Mouse (Mus musculus): ENCODE measurements around the gene Tns1.
"Not testable (repeated sequence)": the region's sequence is repeated elsewhere in the genome, so short reads cannot be mapped to it uniquely, and the experiment has no call there.

Gene Tns1

DNA sequence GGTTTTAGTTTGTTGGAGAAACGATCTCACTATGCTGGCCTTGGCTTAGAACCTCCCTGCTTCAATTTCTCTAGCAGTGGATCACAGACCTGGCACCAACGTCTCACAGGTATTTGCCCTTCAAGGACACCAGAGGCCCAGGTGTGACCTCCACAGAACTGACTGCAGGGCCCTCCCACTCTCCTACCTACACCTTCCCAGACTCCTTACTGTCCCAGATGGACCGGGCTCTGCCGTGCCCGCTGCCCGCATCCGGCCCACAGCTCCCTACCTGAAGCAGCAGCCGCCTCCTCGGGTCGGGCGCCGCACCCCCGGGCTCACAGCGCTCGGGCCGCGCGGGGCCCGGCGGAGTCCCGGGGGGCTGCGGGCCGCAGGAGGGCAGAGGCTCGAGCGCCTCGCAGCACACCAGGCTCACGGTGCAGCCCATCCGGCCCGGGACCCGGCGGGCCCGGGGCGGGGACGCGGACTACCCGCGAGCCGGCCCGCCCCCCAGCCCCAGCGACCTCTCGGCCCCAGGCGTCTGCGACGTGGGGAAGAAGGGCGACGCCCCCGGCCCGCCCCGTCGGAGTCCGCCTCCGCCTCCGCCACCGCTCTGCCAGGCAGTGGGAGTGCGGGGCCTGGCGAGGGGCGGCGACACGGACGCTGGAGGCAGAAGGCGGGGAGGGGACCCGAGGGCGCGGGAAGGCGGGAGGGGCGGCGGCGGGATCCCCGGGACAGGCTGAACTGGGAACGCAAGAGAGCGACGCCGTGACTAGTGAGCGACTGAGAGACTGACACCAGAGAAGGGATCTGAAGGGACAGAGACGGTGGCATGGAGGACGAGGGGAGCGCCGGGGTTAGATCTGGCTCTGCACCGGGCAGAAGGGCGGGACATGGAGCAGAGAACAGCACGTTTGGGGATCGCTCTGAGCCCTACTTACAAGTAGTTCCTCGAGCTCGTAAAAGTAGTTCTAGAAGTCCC, at the start of gene Tns1:
Tns1 (minus strand) TSS at position 429 of the 961 bp plus-strand sequence.
- ChIA-PET POLR2A (interaction anchor here in 2 of 4 experiments (0.6 to 2.5 kb wide), 9 partner anchors 11 to 290 kb away, joined by 3 to 11 read pairs (median 3); no protein-coding TSS in a partner anchor), CTCF (interaction anchor here in 3 of 4 experiments (0.6 to 2.2 kb wide), 11 partner anchors 11 to 290 kb away, joined by 3 to 19 read pairs (median 6); no protein-coding TSS in a partner anchor)

DNA sequence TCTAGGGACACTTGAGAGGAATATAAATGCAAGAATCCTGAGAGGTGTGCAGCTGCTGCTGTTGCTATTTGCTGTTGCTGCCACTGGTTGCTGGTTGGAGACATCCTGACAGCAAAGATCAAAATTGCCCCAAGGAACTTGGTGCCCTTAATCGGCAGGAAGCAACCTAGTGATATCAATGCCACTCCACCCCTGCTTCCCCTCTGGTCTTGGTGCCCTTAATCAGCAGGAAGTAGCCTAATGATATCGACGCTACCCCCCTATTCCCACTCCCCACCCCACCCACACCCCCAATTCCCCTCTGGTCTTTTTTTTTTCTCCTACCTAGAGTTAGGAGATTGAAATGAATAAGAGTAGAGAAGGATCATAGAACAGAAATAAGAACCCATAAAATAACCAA, 48.5 kb upstream of the Tns1 start:
- ChIA-PET CTCF (no interaction called here), POLR2A (no interaction called here)

- CTCF ChIA-PET: no interaction called here
- POLR2A ChIA-PET: no interaction called here
Measured at GRCm38 (mm10) chr1:74169721-74170120, 45.5 kb upstream of the Tns1 start.

DNA sequence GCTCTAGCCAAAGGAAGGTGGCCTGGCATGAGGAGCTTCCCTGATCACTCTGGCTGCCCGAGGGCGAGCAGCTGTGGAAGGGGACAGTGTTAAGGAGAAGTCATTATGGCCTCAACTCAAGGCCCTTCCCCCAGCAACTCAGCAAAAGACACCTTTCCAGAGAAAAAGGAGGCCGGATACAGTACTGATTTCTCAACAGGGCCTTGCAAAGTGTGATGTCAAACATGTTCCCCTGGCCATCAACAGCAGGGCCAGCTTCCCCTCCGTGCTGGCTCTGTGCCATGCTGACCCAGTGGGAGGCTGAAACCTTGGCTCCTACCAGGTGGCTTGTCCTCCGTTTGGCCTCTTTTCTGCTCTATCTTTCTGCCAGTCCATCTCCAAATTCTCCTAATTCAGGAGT, 42.9 kb upstream of the Tns1 start:
- CTCF ChIA-PET: interaction anchor here in 2 of 4 experiments (0.6 to 0.7 kb wide), 2 partner anchors 28 to 869 kb away, joined by 4 to 10 read pairs; no protein-coding TSS in a partner anchor

GRCm38 (mm10) chr1:74160036-74160435, 35.8 kb upstream of the Tns1 start:
- ChIA-PET CTCF (interaction anchor here in 1 of 4 experiments (0.8 kb wide), 1 partner anchor 36 kb away, joined by 3 read pairs; no protein-coding TSS in a partner anchor), POLR2A (no interaction called here)

More for the DNA sequence above, 42.9 kb upstream of the Tns1 start:
- POLR2A ChIA-PET: no interaction called here

DNA sequence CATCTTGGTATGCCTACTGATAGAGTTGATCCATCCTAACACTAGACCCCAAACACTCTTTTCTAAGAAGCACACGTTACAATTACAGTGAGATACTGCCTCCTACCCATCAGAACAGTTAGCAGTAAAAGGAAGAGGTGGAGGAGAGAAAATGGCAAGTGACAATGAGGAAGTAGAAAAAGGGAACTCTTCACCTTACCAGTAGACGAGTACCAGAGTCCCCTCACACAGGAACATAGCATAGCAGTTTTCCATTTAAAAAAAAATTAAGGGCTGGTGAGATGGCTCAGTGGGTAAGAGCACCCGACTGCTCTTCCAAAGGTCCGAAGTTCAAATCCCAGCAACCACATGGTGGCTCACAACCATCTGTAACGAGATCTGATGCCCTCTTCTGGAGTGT, 35.4 kb upstream of the Tns1 start:
- POLR2A ChIA-PET, CTCF ChIA-PET: not testable (repeated sequence)

DNA sequence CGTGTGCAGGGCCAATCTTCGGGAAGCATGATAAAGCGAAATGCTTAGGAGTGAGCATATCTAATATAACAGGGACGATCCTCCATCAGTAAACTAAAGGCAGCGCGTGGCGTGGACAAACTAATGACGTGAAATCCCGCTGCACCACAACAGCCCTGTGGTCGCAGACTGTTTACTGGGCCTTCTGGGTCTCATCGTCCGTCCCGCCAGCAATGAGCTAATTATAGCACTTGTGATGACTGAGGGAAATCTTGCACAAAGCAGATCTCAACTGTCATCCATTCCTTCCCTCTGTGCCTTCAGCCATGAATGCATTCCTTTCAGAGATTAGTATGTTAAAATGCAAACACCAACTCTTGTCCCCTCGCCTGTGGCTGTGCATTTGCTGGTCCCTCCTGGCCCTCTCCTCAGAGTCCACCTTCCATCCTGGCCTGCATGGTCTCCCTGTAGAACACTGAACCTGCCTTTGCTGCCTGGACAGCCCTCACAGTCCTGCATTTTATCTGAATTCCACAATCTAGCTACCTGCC, 32.2 kb upstream of the Tns1 start:
- CTCF ChIA-PET: interaction anchor here in 2 of 4 experiments (1.1 to 1.6 kb wide), 3 partner anchors 17 to 27 kb away, joined by 3 to 5 read pairs (median 3); no protein-coding TSS in a partner anchor

DNA sequence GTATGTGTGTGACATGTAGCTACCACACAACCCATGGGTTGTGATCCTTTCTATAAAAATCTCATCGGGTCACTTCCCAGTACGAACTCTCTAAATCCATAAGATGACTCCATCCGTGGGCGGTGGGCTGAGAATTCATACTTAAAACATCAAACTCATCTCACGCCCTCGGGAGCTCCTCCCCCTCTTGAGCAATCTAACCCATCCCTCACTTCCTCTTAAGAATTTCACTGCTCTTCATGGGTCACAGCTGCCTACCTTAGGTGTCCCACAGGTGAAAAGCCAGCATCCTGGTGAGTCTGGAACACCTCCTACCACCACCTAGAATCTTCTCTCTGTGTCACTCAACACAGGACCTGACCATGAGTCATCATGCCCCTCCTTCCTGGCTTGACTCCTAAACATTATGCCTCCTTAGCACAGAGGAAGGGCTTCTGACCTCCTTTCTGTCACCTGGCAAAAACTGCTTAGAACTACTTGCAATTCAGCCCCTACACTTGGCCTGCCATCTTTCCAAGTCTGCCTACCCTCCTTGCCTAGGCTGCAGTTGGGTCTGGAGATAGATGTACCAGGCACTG, 31.3 kb upstream of the Tns1 start:
- ChIA-PET CTCF (interaction anchor here in 2 of 4 experiments (1.1 to 1.4 kb wide), 2 partner anchors 16 to 72 kb away, joined by 3 to 4 read pairs; no protein-coding TSS in a partner anchor), POLR2A (no interaction called here)

More for the DNA sequence above, 32.2 kb upstream of the Tns1 start:
- POLR2A ChIA-PET: interaction anchor here in 2 of 4 experiments (0.6 to 1.3 kb wide), 3 partner anchors 12 to 1113 kb away, joined by 3 to 4 read pairs (median 4); no protein-coding TSS in a partner anchor

DNA sequence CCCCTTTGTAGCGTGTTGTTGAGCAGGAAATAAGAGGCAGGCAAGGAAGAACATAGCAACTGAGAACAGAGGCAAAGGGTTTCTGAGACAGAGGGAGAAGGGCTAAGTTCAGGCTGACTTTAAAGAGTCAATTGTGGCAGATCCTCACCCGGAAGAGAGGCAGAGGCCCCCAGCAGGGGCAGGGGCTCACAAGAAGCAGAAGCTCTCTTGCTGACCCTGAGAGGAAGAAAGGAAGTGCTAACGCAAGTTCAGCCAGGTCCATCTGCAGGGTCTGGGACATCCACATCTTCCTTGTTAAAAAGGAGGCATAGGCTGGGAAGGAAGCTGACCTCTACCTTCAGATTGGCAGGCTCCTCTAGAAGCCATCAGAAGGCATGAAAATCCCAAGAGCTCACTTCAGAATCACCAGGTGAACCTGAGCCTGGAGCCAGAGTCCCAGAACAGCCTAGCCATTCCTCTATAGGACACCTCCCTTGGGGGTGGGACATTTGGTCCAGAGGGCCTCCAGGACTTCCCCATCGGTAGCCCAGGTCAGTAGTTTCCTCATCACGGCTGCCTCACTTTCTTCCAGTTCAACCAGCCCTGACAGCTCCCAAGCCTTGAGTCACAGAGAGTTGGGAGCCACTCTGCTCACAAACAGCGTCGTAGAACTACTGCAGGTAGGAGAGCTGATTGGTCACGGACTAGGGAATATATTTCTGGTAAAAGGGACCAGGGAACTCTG, 29.4 kb upstream of the Tns1 start, which contains the start of gene Cxcr2:
Cxcr2 (plus strand) TSS at position 529 of the 724 bp plus-strand sequence.
- POLR2A ChIA-PET: no interaction called here
- CTCF ChIA-PET: interaction anchor here in 3 of 4 experiments (0.8 to 1.9 kb wide), 3 partner anchors 14 kb away, joined by 3 to 5 read pairs (median 3); no protein-coding TSS in a partner anchor

DNA sequence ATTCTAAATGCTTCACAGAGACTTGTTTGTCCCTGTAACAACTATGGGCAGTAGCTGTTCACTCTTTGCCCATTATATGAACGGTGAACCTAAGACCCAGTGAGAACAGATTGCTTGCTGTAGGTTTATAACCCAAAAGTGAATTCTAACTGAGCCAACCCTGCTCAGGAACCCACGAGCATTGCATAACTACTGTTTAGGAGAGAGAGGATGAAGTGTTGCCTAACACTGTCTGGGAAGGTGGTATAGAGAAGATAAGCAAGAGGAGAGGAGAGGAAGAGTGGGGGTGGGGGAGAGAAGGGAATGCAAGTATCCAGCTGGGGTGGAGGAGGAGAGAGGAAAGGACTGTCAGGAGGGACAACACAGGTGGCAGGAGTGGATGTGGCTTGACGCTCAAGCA, 26.8 kb upstream of the Tns1 start:
- CTCF ChIA-PET: interaction anchor here in 1 of 4 experiments (1.9 kb wide), 1 partner anchor 12 kb away, joined by 8 read pairs; no protein-coding TSS in a partner anchor
- POLR2A ChIA-PET: no interaction called here

DNA sequence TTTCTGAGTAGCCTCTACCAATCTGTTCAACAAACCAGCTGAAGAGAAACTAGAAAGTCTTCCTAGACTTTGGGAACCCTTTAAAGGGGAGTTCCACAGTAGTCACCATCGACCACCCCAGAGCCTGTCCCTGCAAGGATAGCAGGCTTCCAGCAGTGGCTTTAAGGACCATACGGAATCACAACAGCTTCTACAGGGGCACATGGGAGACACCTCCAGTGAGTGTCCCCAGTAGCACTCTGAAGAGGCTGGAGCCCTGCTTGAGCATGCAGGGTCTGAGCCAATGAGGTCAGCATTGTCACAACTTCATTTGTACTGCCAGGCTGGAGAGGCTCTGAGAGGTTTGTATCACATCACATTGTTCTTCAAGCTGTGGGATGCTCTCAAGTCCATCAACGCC, 25.9 kb upstream of the Tns1 start:
- POLR2A ChIA-PET: interaction anchor here in 1 of 4 experiments (0.6 to 0.8 kb wide), 2 partner anchors 26 to 108 kb away, joined by 3 to 5 read pairs; no protein-coding TSS in a partner anchor
- CTCF ChIA-PET: interaction anchor here in 3 of 4 experiments (0.6 to 1.9 kb wide), 3 partner anchors 11 to 284 kb away, joined by 3 to 8 read pairs (median 3); no protein-coding TSS in a partner anchor

DNA sequence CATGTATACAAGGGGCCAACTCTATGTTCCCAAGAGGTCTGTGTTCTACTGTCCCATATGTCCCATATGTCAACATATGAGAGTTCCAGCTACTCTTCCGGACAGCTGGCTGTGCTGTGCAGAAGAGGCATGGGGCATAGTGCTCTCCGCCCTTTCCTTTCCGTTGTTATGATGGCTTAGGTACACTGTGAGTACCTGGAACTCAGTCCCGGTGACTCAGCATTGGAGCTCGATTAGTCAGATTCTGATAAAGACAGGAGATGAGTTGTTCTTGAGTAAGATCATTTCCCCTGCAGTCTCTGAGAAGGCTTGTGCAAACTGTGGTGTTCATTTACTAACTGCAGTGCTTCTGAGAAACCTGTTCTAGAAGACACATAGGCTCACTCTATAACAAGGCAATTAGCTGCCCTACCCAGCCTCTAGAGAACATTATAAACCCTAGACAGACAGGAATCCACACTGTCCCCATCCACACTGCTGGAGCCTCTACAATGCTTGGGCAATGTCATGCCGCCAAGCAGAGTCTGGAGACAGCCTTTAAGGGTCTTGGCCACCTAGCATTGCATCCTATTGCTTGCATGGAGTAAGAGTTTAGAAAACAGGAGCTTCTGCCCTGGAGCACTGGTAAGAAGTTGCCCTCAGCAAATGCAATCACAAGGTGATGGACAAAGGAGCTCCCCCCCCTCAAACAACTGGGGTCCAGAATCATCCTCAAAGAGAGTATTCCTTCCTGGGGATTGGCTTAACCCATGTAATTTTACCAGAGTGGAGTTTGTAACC, 25.0 kb upstream of the Tns1 start:
- POLR2A ChIA-PET: interaction anchor here in 1 of 4 experiments (0.8 kb wide), 1 partner anchor 107 kb away, joined by 5 read pairs; no protein-coding TSS in a partner anchor
- CTCF ChIA-PET: interaction anchor here in 2 of 4 experiments (1.5 to 1.9 kb wide), 2 partner anchors 10 kb away, joined by 3 to 8 read pairs; no protein-coding TSS in a partner anchor

- ChIA-PET POLR2A (interaction anchor here in 2 of 4 experiments (0.6 to 0.7 kb wide), 2 partner anchors 29 to 63 kb away, joined by 3 read pairs; no protein-coding TSS in a partner anchor), CTCF (interaction anchor here in 1 of 4 experiments (0.7 to 1.8 kb wide), 6 partner anchors 10 to 279 kb away, joined by 3 to 6 read pairs (median 4); no protein-coding TSS in a partner anchor)
Measured at GRCm38 (mm10) chr1:74141781-74142180, 17.5 kb upstream of the Tns1 start.

DNA sequence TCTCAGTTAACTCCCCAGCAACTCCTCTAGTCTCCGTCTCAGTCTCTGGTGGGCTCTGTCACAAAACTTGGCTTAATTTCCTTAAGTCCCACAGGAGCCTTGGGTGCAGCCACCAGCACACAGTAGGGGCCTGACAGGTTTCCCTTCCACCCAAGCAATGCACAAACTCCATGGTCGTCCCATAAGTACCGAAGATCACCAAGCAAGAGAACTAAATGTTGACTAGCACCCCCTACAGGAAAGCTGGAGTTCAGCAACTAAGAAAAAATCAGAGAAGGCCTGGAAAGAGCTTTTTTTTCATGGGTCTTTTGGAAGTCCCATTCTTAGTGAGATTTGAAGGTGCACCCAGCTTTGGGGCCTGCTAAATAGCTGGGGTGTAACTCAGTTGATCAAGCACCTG, 15.2 kb upstream of the Tns1 start:
- ChIA-PET CTCF (interaction anchor here (0.6 to 3.5 kb wide), 56 partner anchors 8 to 312 kb away, joined by 3 to 23 read pairs (median 4); partner anchors contain the start of genes Cxcr2 (in 3 of the 4), Catip (in 1 of the 4) and Rufy4 (in 1 of the 4)), POLR2A (interaction anchor here in 2 of 4 experiments (0.6 to 1.5 kb wide), 7 partner anchors 11 to 1267 kb away, joined by 3 to 5 read pairs (median 3); partner anchors contain the start of gene Rufy4 (in 1 of the 2))

- ChIA-PET CTCF (interaction anchor here in 1 of 4 experiments (0.6 to 1.4 kb wide), 3 partner anchors 10 to 234 kb away, joined by 3 to 4 read pairs (median 3); partner anchors contain the start of gene Rufy4), POLR2A (interaction anchor here in 2 of 4 experiments (0.5 to 1.0 kb wide), 2 partner anchors 41 to 63 kb away, joined by 3 to 9 read pairs; no protein-coding TSS in a partner anchor)
Measured at GRCm38 (mm10) chr1:74135326-74135950, 11.2 kb upstream of the Tns1 start.

DNA sequence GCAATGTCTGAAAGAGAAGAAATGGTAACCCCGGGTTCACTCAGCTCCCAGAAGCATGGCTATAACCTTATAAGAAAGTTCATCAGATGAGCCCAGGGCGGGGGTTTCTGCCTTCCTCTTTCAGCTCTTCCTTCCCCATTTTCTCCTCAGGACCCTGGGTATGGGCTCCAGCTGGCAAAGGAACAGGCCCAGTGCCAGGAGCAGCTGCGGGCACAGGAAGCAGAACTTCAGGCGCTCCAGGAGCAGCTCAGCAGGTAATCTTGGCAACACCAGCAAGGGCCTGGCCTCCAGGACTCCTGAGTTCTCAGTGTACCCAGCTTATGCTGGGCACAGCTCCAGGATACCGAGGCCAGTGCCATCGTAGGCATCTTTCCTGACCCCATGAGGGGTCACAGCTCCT, 9.7 kb upstream of the Tns1 start:
- ChIA-PET CTCF (interaction anchor here in 2 of 4 experiments (0.6 to 1.2 kb wide), 3 partner anchors 232 to 233 kb away, joined by 3 to 4 read pairs (median 4); no protein-coding TSS in a partner anchor), POLR2A (interaction anchor here in 1 of 4 experiments (1.1 to 1.3 kb wide), 3 partner anchors 16 to 51 kb away, joined by 3 read pairs; no protein-coding TSS in a partner anchor)
